Mouse (Mus musculus) limb, embryonic 12.5 days (tissue): ENCODE data around the gene Iqsec3. TPM values are rescaled to one million over a fixed set of nuclear protein-coding genes. Genes with fewer than 3 reads are reported as not detected.

Experiments used
- microRNA-seq: library from miRNA; unstranded; fragments of <30 nt; microRNA quantifications from one replicate; pipeline ENCODE4, GENCODE M21; 2017
- polyA plus RNA-seq: library from polyadenylated mRNA; unstranded; fragments of >200 nt; fragmentation: Nextera tagmentation; extraction: Ambion mirVana; gene quantifications from 2 replicates; pipeline ENCODE4 v1.2.1, GENCODE M21; 2016

The Iqsec3 gene
- polyA plus RNA-seq, 1 experiment from 2014 or later, result 0.14 TPM

Small RNA genes lying within 50 kb of the gene (microRNA-seq; reads per million reads assigned to microRNA genes)
- gene Gm24855, result not detected

Other genes with a start within 250 kb of the Iqsec3 start
- gene Usp18, start 227.8 kb downstream of the Iqsec3 start, polyA plus RNA-seq, result 0.74 and 0.81 TPM in 2 replicates
- 1.0 and 1.3 TPM in 2 replicates for gene Slc6a13, start 173.5 kb downstream of the Iqsec3 start, polyA plus RNA-seq
- not detected in 2 replicates for gene Slc6a12, start 130.6 kb downstream of the Iqsec3 start, polyA plus RNA-seq
- 3.4 and 3.9 TPM in 2 replicates for gene A2m, start 161.7 kb upstream of the Iqsec3 start, polyA plus RNA-seq